9 mouse cellular contexts compared by ENCODE assay signal in the genomic region with DNA sequence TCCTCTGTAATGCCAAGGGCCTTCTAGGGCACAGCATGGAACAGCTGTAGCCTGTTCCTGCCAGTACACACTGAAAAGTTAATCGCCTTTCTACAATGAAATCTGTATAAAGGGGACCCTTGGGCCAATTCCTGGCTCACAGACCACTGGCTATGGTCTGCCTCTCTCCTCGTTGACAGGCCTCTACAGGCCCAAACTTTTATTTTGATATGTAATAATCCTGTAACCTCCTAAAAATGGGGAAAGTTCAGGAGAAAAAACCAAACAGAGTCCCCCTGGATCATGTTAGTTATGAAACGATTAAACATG. TPM values are rescaled to one million over a fixed set of nuclear protein-coding genes. Genes with fewer than 3 reads are reported as not detected.
DNase-seq lines count a peak whose midpoint lies in the region; ATAC-seq and TF ChIP-seq lines count a peak whose summit lies in the region.
"Had no signal": no experiment of that assay in that cellular context is flagged by ENCODE, and none has a peak within 500 bp of the region (broad histone marks: within the 10 kb centered on the region; RNA-seq: fewer than 3 reads in every experiment).

No protein-coding gene starts in this region.

- TF ChIP-seq CTCF in gastrocnemius, adult 2 months (IDR thresholded peaks at IDR 0.05) = no peak
- TF ChIP-seq CTCF in C2C12 (IDR thresholded peaks at IDR 0.05; ENCODE audit: control insufficient read depth, insufficient read depth, insufficient read length) = no peak

- H3K27me3 ChIP-seq in C2C12 (ENCODE audit: control insufficient read depth, insufficient read depth, insufficient read length) = no peaks in the 10 kb centered on the region
- H3K27me3 ChIP-seq in forebrain, embryonic 12.5 days = peaks cover 2% of the 10 kb centered on the region
- no peaks in the 10 kb centered on the region for H3K27me3 ChIP-seq in liver, embryonic 11.5 days (replicated peaks; ENCODE audit: control insufficient read depth, insufficient read depth, low read length)

- H3K4me1 ChIP-seq in forebrain, embryonic 12.5 days = peaks cover 36% of the 10 kb centered on the region
- peaks cover 33% of the 10 kb centered on the region for H3K4me1 ChIP-seq in liver, embryonic 11.5 days (replicated peaks; ENCODE audit: control insufficient read depth, insufficient read depth, low read length)

- 55% methylated on average over 3 of the region's 3 CpGs for WGBS in forebrain, embryonic 12.5 days
- WGBS in liver, embryonic 11.5 days = 53% methylated on average over 3 of the region's 3 CpGs

- peak overlapping the region; percentile 100 for H3ac ChIP-seq in C2C12 (ENCODE audit: control insufficient read depth, insufficient read length, low read depth)

- peak overlapping the region; percentile 98 for H3K4me3 ChIP-seq in gastrocnemius, adult 2 months
- H3K4me3 ChIP-seq in C2C12 (ENCODE audit: insufficient read depth, poor library complexity, severe bottlenecking) = peak overlapping the region; percentile 77
- H3K4me3 ChIP-seq in forebrain, embryonic 12.5 days (replicated peaks) = peak overlapping the region; percentile 88
- H3K4me3 ChIP-seq in liver, embryonic 11.5 days (ENCODE audit: low read depth, low read length) = peak overlapping the region; percentile 72

- peak overlapping the region; percentile 95 for H3K9ac ChIP-seq in forebrain, embryonic 12.5 days
- peak overlapping the region; percentile 86 for H3K9ac ChIP-seq in liver, embryonic 11.5 days (ENCODE audit: low read depth, low read length)

- no peak for ATAC-seq in forebrain, embryonic 12.5 days (ENCODE audit: low FRiP score)
- ATAC-seq in liver, embryonic 11.5 days (replicated peaks; ENCODE audit: low FRiP score) = no peak

- peak overlapping the region; percentile 82 for H3K4me2 ChIP-seq in forebrain, embryonic 12.5 days
- H3K4me2 ChIP-seq in liver, embryonic 11.5 days = peak overlapping the region; percentile 88

- H3K79me3 ChIP-seq in C2C12 (ENCODE audit: low read depth) = peaks cover 31% of the 10 kb centered on the region

- H3K9me3 ChIP-seq in forebrain, embryonic 12.5 days = no peaks in the 10 kb centered on the region
- no peaks in the 10 kb centered on the region for H3K9me3 ChIP-seq in liver, embryonic 11.5 days (ENCODE audit: control insufficient read depth, low read length)

- H3K36me3 ChIP-seq in C2C12 (ENCODE audit: control insufficient read depth, insufficient read depth) = no peaks in the 10 kb centered on the region
- H3K36me3 ChIP-seq in forebrain, embryonic 12.5 days (replicated peaks) = no peaks in the 10 kb centered on the region
- no peaks in the 10 kb centered on the region for H3K36me3 ChIP-seq in liver, embryonic 11.5 days (ENCODE audit: control insufficient read depth, insufficient read depth, low read length)

- peak overlapping the region; percentile 98 for H3K27ac ChIP-seq in gastrocnemius, adult 2 months
- 0 out of 2 replicates have a peak overlapping the region, but pooled peaks have one; percentile 95 for H3K27ac ChIP-seq in forebrain, embryonic 12.5 days
- peak overlapping the region; percentile 81 for H3K27ac ChIP-seq in liver, embryonic 11.5 days (ENCODE audit: low read depth, low read length)

- intact Hi-C loops in gastrocnemius, adult 2 months (cut with DNase I) = no loop called here

- H3K79me2 ChIP-seq in C2C12 (ENCODE audit: control insufficient read depth, insufficient read depth) = peaks cover 54% of the 10 kb centered on the region

- no peak for DNase-seq in gastrocnemius, adult 2 months
- no peak for DNase-seq in gastrocnemius, postnatal 25 days
- no peak for DNase-seq in liver, embryonic 11.5 days (ENCODE audit: low spot score)
- no peak for DNase-seq in MN1 (ENCODE audit: low spot score)
- no peak for DNase-seq in frontal cortex, postnatal 14 days (ENCODE audit: low spot score in 2 of 2)
- DNase-seq in cerebellum, postnatal 4 days (ENCODE audit: low spot score in 2 of 2) = no peak
- DNase-seq: cerebellum, postnatal 14 days had no signal

TF ChIP-seq in C2C12, 6 proteins besides CTCF, POLR2A, EP300 and RAD21:
- TF ChIP-seq MAX (IDR thresholded peaks at IDR 0.05) (no peak), MYOG (IDR thresholded peaks at IDR 0.05; ENCODE audit: control insufficient read depth, extremely low read depth, insufficient read length) (no peak), CEBPB (IDR thresholded peaks at IDR 0.05; ENCODE audit: low read depth) (no peak), USF1 (IDR thresholded peaks at IDR 0.05; ENCODE audit: low read depth) (no peak), FOSL1 (IDR thresholded peaks at IDR 0.05; ENCODE audit: insufficient read depth, low read length, poor library complexity, severe bottlenecking) (no peak), MYOD1 (IDR thresholded peaks at IDR 0.05; ENCODE audit: control insufficient read depth, insufficient read length, low read depth) (no peak)
TF ChIP-seq in C2C12: peak in this region for 0.

RNA-seq across cellular contexts. Expression of a gene that starts 6.4 kb away (rescaled TPM):
- 10 to 100 TPM; 10.4 to 11.0 TPM for total RNA-seq in gastrocnemius, adult 2 months (2021)
- total RNA-seq in gastrocnemius, postnatal 25 days (2021) = 1 to 10 TPM; 8.9 to 9.0 TPM
- polyA plus RNA-seq in C2C12 (2012; fragmentation: generic; extraction: Trizol) = 13.9 TPM
- polyA plus RNA-seq in forebrain, embryonic 12.5 days (2016; fragmentation: Nextera tagmentation; extraction: Ambion mirVana) = 23.1 and 27.2 TPM in 2 replicates
- 18.3 and 18.9 TPM in 2 replicates for polyA plus RNA-seq in liver, embryonic 11.5 days (2014; fragmentation: Nextera tagmentation; extraction: Ambion mirVana)

RNA-seq across cellular contexts. Expression of a gene that starts 32.5 kb away (rescaled TPM):
- total RNA-seq in gastrocnemius, adult 2 months (2021) = 1 to 10 TPM; 7.4 to 8.2 TPM
- total RNA-seq in gastrocnemius, postnatal 25 days (2021) = 1 to 10 TPM; 7.0 to 8.3 TPM
- polyA plus RNA-seq in C2C12 (2012; fragmentation: generic; extraction: Trizol) = 8.5 TPM
- 17.2 and 17.4 TPM in 2 replicates for polyA plus RNA-seq in forebrain, embryonic 12.5 days (2016; fragmentation: Nextera tagmentation; extraction: Ambion mirVana)
- polyA plus RNA-seq in liver, embryonic 11.5 days (2014; fragmentation: Nextera tagmentation; extraction: Ambion mirVana) = 206 and 226 TPM in 2 replicates

RNA-seq across cellular contexts. Expression of a gene that starts 36.9 kb away (rescaled TPM):
- under 1 TPM in 1 of 2 experiments, not detected in 1; 0.10 TPM for total RNA-seq in gastrocnemius, adult 2 months (2021)
- under 1 TPM in 1 of 2 experiments, not detected in 1; 0.10 TPM for total RNA-seq in gastrocnemius, postnatal 25 days (2021)
- 5.5 TPM for polyA plus RNA-seq in C2C12 (2012; fragmentation: generic; extraction: Trizol)
- polyA plus RNA-seq in forebrain, embryonic 12.5 days (2016; fragmentation: Nextera tagmentation; extraction: Ambion mirVana) = 0.26 and 0.51 TPM in 2 replicates
- polyA plus RNA-seq in liver, embryonic 11.5 days (2014; fragmentation: Nextera tagmentation; extraction: Ambion mirVana) = 0.17 TPM in 1 of 2 replicates, not detected in the other

RNA-seq across cellular contexts. Expression of a gene that starts 48.4 kb away (rescaled TPM):
- total RNA-seq in gastrocnemius, adult 2 months (2021) = not detected
- not detected for total RNA-seq in gastrocnemius, postnatal 25 days (2021)
- 0.01 TPM for polyA plus RNA-seq in C2C12 (2012; fragmentation: generic; extraction: Trizol)
- polyA plus RNA-seq in forebrain, embryonic 12.5 days (2016; fragmentation: Nextera tagmentation; extraction: Ambion mirVana) = 0.58 and 0.60 TPM in 2 replicates
- 1.8 and 2.2 TPM in 2 replicates for polyA plus RNA-seq in liver, embryonic 11.5 days (2014; fragmentation: Nextera tagmentation; extraction: Ambion mirVana)

RNA-seq across cellular contexts. Expression of a gene that starts 53.4 kb away (rescaled TPM):
- total RNA-seq in gastrocnemius, adult 2 months (2021) = 10 to 100 TPM; 10.4 to 11.4 TPM
- 1 to 10 TPM; 9.3 to 9.4 TPM for total RNA-seq in gastrocnemius, postnatal 25 days (2021)
- 21.1 TPM for polyA plus RNA-seq in C2C12 (2012; fragmentation: generic; extraction: Trizol)
- polyA plus RNA-seq in forebrain, embryonic 12.5 days (2016; fragmentation: Nextera tagmentation; extraction: Ambion mirVana) = 26.0 and 28.0 TPM in 2 replicates
- polyA plus RNA-seq in liver, embryonic 11.5 days (2014; fragmentation: Nextera tagmentation; extraction: Ambion mirVana) = 16.4 and 17.6 TPM in 2 replicates

Comparison
In these comparisons a context has a peak if more than half of its experiments do, and no peak if none do; other contexts are left out.
1. RNA of a gene that starts 32.5 kb away (polyA plus RNA-seq): 206 to 226 TPM in liver, embryonic 11.5 days; 17.2 to 17.4 TPM in forebrain, embryonic 12.5 days and 8.5 TPM in C2C12 (single experiment); every median in the first group is over 10 times any median in the second.
2. Peak in every context shown above with its lines, with median percentiles within 50 percentile points of each other: H3K27ac ChIP-seq and H3K4me3 ChIP-seq.